Mouse (Mus musculus) erythroblast, embryonic 14.5 days (primary cell): ENCODE results near the gene Tmem131.

Experiments
- GATA1 ChIP-seq: IDR thresholded peaks from 2 replicates; pipeline ENCODE4 v1.6.1; 2012; ENCODE audit warnings: low read length, inconsistent platforms, mixed read lengths
- TAL1 ChIP-seq: IDR thresholded peaks from 3 replicates; pipeline ENCODE4 v1.6.1; 2012; ENCODE audit warnings: low read length, inconsistent platforms, mixed read lengths

- TF ChIP-seq TAL1 (no peak), GATA1 (no peak)
These were observed 39.0 kb downstream of the Tmem131 start for GRCm38 (mm10) chr1:36904489-36904888.
